Mouse (Mus musculus) layer of hippocampus, postnatal 14 days (tissue): ENCODE measurements around the gene Mbtd1. TPM values are rescaled to one million over a fixed set of nuclear protein-coding genes. Genes with fewer than 3 reads are reported as not detected.

Source experiments
- DNase-seq, 2 experiments: peaks; one replicate each; pipeline ENCODE4 v3.0.0; 2021 to 2022; ENCODE audit warnings: low spot score in 2 of 2, mixed read lengths in 1 of 2
- total RNA-seq, 2 experiments: library from RNA; stranded (reverse); gene quantifications; 2 replicates each; pipeline ENCODE4 v1.2.3; 2021

Mbtd1 gene
- total RNA-seq, 2 experiments from 2014 or later, result 34.8 to 36.8 TPM

DNA sequence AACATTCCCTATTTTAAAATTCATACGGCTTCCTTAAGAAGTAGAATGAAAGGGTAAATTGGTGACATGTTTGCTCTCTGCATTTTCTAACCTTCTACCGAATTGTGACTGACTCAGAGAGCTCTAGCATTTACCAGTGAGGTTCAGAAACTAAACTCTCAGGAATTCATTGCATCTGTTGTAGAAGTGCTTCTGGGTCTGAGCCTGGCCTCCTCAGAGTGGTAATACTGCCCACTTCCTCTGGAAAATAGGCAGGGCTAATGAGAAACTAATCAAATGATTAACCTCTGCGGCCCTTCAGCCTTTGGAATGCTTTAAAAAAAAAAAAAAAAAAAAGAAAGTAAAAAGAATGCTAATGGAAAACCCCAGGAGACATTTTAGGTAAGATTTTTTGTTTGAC, 59.3 kb downstream of the Mbtd1 start:
- DNase-seq, result no peak

DNA sequence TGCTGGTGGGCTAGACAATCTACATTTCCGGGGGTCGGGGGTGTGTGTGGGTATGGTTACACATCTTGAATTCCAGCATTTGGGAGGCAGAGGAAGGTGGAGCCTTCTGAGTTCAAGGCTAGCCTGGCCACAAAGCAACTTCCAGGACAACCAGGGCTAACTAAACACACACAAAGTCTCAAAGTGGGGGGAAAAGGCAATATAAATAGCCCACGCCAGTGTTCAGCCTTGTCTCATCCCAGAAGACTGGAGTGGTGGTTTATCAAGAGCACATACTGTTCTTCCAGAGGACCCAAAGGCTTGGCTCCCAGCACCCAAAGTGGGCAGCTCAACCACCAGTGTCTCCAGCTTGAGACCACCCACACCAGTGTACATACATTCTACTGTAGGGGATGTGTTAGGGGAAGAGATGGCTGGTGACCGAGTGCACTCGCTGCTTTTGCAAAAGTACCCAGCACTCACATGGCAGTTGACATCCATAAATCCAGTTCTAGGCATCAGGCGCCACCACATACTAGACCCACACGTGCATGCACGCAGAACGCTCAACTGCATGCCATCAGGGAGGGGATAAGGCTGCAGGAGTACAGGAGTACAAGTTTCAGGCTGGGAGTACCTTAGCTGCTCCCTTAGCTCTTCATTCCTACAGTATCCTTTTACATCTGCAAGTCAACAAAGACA, 63.4 kb downstream of the Mbtd1 start:
- no peak for DNase-seq

DNA sequence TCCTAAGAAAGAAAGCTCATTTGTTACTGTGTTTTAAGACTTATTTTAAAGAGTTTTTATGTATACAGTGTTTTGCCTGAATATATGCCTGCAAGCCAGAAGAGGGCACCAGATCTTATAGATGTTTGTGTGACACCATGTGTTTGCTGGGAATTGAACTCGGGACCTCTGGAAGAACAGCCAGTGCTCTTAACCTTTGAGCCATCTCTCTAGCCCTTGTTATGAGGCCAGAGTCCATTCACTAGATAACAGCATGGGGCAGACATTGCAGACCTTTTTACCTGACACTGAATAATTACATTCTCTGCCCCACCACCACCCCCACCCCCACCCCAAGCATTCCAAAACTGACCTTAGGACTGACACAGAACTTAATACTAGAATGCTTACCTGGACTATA, 64.4 kb downstream of the Mbtd1 start:
- DNase-seq, result no peak

DNA sequence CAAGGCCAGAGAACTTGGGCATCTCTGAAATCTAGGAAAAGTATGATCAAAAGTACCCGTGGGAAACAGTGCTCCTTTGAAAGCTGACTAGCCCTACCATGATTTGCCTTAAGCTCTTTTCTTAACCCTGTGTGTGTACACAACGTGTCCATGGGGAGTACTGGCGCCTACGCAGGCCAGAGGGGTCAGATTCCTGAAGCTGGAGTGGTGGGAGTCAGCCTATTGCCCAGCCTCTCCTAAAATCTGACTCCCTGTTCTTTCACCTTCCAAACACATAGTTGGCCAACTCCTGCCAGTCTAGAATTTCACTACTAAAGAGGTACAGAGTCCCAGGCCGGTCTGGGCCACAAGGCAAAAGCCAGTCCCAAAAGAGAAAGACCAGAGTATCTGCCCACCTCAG, 66.7 kb downstream of the Mbtd1 start:
- DNase-seq, result no peak

DNA sequence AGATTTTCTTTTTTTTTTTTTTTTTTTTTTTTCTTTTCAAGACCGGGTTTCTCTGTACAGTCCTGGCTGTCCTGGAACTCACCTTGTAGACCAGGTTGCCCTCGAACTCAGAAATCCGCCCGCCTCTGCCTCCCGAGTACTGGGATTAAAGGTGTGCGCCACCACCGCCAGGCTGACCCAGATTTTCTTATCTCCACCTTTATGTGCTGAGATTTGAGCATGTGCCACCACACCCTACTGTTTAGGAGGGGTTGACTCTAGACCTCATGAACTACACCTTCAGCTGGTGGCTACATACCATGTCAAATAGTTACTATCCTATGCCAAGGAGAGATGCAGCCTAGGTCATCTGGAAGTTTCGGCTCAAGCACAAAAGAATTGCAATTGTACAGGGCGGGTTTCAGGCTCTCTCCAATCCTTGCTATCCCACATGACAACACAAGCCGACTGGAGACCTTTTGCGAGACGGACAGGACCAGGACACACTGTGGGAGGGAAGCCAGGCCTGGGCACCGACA, 69.1 kb downstream of the Mbtd1 start:
- no peak for DNase-seq

DNA sequence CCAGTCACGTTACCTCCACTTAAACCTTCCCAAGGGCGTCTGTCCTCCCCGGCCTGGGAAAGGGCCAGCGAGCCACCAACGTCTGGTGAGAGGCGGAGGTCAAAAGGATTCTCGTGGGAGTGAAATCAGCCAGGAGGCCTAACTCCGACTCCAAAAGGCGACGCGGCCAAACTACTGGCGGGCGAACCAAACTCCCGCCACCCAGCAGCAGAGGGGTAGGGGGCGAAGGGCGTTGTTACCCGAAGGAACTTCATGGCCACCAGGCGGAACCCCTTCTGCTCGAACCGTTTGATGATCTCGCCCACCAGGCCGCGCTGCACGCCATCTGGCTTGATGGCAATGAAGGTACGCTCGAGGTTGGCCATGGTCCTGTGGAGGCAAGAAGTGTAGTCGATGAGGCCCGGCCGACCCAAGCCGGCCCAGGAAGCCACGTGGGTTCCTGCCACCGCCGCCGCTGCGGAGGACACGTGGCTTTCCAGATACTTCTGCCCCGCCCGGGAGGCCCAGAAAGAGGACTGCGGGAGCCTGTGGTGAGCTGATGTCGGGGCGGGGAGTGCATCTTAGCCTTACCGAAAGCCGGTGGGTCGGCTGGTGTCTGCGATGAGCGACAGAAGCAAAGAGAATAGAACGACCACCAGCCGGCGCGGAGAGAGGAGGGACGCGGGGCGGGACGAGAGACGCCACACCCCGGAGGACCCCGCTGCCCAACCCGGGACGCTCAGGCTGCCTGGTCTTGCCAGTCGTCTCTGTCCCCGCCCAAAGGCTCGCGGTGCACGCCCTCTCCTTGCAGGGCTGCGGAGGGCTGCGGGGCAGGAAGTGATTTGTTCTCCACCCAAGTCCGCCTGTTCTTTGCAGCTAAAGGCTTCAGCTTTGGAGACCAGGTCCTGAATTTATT, 69.9 kb downstream of the Mbtd1 start:
- peak; percentile 86 to 91 for DNase-seq

DNA sequence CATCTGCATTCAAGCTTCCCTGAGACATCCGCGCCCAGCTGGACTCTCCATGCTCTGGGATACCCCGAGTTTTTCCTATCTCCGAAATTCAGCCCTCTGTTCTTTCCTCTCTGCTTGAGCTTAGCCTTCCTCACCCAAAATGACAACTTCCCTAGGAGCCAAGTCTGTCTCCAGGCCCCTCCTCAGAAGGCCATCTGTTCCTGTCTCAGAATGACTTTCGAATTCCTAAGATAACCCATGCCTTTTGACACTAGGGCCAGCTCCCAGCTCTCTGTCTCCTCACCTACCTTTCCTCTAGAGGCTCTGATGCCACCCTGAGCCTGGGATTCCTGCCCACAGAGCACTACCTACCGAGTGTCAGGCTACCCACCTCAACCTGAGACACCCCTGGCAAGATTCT, 70.5 kb downstream of the Mbtd1 start, which contains the start of gene Nme2:
Gene Nme2, minus strand, starts transcription at position 101 of the 400 bp plus-strand sequence.
- no peak for DNase-seq

DNA sequence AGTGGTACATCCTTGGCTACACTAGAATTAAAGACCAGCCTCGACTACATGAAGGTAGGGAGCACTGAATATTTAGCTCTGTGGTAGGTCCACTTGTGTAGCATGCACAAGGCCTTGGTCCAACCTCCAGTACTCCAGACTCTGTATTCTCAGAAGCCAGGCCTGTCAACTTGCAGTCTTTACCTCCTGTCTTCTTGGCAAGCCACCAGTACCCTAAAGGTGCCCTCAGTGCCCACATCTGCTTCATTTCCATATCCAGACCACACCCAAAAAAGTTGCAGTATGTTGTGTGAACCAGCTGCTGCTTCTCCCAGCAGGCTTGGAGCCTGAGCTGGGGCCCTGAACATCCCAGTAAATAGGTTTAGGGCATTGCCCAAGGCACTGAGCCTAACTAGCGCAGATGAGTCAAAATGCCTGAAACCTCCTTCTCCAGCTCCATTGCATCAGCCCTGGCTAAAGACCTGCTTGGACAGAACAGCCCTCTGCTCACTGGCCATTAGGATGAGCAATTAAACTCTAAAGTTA, 71.4 kb downstream of the Mbtd1 start:
- no peak for DNase-seq

DNA sequence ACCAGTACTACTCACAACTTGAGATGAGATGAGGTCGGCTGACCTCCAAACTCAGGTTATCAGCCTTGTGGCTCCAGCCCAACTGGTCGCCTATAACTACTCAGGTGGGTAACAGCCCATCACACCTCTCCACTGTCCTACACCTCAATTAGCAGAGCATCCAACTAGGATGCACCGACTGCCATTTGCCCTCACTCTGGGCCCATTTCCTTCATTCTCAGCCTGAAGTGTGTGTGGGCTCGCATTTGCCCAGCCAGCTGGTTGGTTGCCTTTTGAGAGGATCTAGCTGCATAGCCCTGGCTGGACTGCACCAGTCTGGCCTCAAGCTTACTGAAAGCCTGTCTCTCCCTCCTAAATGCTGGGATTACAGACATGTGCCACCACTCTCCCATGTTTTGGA, 72.1 kb downstream of the Mbtd1 start:
- no peak for DNase-seq

DNA sequence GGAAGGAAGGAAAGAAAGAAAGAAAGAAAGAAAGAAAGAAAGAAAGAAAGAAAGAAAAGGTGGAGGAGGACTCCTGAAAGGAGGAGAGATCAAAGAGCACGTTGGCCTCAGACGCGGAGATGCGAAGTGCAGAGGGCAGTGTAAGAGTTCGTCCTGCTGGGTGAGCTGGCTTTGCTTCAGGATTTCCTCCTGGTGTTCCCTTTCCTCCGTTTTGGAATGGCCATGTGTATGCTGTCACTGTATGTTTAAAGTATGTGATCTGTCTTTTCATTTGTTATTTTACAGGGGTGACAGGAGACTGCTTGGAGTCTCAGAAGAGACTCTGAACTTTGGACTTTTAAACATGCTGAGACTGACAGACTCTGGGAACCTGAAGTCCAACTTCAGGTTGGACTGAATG, 75.8 kb downstream of the Mbtd1 start:
- DNase-seq, result no peak

DNA sequence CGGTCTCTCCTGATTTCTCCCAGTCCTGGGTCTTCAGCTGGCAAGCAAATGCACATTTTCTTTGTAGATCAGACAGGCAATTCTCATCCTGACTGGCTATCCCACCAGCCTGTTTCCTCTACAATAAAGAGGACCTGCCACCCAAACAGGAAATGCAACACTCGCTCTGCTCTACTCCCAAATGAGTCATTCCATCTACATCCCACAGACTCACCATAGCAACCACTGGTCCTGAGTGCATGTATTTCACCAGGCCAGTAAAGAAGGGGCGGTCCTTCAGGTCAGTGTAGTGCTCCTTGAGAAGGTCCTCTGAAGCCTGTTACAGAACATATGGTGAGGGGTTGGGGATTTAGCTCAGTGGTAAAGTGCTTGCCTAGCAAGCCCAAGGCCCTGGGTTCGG, 77.4 kb downstream of the Mbtd1 start:
- no peak for DNase-seq

DNA sequence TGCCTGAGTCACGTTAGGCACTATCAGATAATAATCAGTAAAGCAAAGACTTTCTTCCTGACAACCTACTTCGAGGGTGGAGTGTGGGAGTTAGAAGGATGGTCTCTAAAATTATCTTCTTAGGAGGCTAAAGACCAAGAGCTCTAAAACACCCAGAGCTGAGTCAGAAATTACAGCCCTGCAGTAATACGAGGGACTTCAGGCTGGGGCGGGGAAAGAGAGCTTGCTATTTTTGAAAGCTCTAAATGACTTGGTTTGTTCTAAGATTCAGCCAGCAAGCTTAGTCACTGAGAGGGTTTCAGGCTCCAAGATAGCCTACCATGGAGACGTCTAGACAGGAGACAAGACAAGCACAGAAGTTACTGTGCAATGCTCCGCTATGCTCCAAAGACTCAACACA, 79.7 kb downstream of the Mbtd1 start:
- DNase-seq, result no peak

DNA sequence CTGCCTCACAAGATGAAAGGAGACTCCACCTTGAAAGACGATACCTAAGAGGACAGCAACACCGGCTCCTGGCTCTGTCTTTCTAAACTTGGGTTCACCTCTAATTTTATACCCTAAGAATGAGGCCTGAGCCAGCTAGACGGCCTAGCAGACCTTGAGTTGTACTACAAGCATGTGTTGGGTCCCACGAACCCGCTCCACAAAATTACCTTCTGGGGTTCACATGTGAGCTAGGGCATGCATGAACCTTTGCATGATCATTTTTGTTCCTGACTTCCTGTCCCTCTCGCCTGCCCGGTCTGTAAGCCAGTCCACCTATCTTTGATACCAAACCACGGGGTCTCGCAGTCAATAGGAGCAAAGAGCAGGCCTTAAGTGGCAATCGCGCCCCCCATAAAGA, 81.7 kb downstream of the Mbtd1 start:
- no peak for DNase-seq

DNA sequence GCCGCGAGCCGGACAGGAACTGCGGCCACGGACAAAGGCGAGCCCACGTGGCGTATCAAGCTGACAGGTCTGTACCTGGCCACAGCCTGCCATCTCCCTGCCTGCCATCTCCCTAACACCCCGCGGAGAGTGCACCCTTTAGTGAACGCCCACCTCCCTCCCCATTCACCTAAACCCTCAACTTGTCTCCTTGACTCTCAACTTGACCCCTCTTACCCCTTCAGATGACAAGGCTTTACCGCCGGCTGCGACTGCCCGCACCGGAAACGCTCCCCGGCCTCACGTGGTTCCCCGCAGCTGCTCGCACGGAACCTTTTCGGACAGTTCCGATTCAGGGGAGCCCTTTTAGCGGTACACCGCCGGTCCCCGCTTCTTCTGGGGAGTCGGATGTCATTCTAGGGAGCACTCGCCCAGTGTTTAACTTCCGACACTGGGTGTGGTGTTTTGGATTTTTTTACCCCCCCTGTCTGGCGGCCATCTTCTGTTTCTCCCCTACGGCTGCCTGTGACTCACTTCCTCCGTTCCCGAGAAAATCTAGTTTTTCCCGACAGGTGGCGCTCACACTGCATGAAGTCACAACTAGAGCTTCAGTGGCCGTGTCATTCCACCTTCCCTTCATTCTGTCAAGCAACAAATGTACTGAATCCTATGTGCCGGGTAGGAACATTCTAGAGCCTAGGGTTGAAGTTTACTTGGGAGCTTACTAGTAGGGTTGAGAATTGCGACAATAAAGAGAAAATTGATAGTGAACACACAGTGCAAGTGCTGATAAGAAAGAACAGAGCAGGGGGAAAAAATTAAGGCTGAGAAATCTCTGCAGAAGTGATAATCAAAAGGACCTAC, 82.6 kb downstream of the Mbtd1 start, which contains the start of the genes Gm20390 and Nme1:
Gene Gm20390, minus strand, starts transcription at position 289 of the 843 bp plus-strand sequence.
Gene Nme1, minus strand, starts transcription at position 517 of the 843 bp plus-strand sequence.
- DNase-seq, result peak; percentile 98 to 99

DNA sequence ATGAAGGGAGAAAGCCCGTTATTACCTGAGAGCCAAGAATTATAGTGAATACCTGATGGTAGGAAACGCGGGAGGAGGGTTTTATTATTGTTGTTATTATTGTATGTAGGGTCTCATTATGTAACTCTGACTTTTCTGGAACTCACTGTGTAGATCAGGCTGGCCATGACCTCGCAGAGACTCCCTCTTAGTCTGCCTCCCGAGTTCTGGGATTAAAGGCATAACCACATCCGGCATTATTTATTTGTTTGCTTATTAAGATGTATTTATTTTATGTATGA, 83.1 kb downstream of the Mbtd1 start:
- no peak for DNase-seq

DNA sequence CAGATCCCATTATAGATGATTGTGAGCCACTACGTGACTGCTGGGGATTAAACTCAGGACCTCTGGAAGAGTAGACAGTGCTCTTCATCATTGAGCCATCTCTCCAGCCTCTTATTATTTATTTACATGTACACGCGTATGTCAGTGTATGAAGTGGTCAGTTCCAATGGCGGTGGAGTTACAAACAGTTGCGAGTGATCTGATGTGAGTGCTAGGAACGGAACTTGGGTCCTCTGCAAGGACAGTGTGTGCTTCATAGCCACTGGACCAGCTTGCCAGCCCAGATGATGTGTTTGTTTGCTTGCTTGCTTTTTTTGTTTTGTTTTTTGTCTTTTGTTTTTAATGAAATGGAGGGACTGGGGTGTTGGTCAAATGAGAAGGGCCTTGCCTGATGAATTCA, 83.5 kb downstream of the Mbtd1 start:
- no peak for DNase-seq

DNA sequence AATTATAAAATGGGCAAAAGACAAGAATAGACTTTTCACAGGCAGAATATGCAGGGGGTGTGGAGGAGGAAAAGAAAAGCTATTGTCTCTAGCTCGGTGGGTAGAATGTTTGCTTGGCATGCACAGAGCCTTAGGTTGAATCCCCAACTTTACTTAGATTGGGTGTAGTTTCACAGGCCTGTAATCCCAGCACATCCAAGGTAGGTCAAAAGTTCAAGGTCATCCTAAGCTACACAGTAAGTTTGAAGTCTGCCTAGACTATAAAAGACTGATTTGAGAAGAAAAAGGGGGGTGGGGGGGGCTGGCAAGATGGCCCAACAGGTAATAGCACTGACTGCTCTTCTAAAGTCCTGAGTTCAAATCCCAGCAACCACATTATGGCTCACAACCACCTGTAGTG, 84.1 kb downstream of the Mbtd1 start:
- no peak for DNase-seq

DNA sequence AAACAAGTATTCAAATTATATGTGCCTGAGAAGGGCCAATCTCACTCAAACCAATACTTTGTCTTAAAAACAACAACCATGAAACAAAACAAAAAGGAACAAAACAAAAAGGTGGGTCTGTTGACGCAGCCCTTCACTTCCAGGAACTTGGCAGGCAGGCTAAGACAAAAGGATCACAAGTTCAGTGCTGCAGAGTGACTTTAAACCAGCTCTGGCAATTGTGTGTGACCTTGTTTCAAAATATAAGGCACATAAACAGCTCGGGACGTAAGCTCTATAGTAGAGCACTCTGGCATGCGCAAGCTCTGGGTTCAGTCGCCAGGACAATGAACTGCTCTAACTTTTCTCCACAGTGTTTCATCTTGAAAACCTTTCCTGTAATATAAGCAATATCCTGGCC, 87.3 kb downstream of the Mbtd1 start:
- DNase-seq, result no peak

DNA sequence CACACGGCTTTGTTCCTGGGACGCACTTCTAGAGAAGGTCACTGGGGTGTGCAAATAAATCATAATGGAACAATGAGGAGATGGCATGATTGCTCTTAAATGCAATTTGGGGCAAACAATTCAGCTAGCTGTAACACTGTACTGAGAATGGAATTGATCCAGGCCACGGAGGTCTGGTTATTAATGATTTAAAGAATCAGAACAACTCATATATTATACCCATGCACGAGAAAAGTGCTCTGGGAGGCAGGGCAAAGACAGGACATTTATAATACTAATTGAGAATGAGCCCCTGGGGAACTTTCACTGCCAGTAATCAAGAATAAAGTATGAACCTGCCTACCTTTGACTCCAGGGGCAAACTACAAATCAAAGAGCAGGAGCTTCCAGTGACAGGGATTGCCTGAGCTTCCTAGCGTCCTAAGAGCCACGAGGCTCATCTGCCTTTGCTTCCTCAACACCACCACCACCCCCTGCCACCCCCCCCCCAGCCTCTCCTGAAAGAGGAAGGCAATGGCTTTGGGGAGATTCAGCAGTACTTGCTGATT, 93.9 kb downstream of the Mbtd1 start:
- DNase-seq, result no peak

DNA sequence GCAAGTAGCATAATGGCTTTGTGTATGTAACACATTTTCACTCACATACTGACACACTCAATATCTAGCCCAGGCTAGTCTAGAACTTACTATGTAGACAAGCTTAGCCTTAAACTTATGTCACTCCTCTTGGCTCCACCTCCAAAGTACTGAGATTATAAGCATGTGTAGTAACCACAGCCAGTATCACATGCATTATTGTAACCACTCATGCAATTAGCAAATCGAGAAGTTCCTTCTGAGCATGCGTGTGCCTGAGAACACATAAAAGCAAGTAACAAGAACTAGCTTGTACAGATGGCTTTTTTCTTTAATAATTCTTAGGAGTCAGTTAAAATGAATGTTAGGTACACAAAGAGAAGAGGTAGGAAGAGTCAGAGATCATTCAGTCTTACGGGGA, 99.0 kb downstream of the Mbtd1 start:
- DNase-seq, result no peak

DNA sequence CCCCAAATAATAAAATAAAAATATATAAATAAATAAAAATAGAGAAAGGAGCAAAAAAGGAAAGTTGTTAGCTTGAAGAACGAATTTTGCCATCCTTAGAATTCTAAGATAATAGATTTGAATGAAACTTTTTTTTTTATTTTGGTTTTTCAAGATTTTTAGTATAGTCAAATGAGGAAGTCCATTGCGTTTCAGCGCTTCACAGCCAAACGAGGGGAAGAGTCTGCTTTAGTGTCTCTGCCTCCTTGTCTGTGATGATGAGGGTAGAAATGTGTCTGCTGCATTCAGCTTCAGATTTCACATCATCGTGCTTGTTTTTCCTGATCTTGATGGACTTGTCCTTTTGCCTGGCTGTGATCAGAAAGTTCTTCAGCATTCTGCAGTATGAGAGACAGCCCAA, 99.6 kb downstream of the Mbtd1 start:
- no peak for DNase-seq
